Mouse (Mus musculus) adrenal gland, adult (tissue): ENCODE data around the gene C5ar2.

Experiments used
- DNase-seq, 2 experiments: peaks; one replicate each; pipeline ENCODE4 v3.0.0; 2022 to 2023; ENCODE audit warnings: low spot score in 1 of 2; ENCODE audit not compliant: inconsistent age in 2 of 2

Gene C5ar2

GRCm38 (mm10) chr7:16202756-16203504, 41.0 kb downstream of the C5ar2 start:
- no peak for DNase-seq

GRCm38 (mm10) chr7:16201136-16201535, 42.8 kb downstream of the C5ar2 start:
- no peak for DNase-seq

GRCm38 (mm10) chr7:16198540-16198939, 45.4 kb downstream of the C5ar2 start:
- no peak for DNase-seq

GRCm38 (mm10) chr7:16197166-16197565, 46.8 kb downstream of the C5ar2 start:
- no peak for DNase-seq

GRCm38 (mm10) chr7:16196616-16197015, 47.3 kb downstream of the C5ar2 start:
- DNase-seq = no peak

- DNase-seq = no peak
Measured at GRCm38 (mm10) chr7:16193702-16194101, 50.3 kb downstream of the C5ar2 start.

- peak; percentile 63 to 91 for DNase-seq
Measured at GRCm38 (mm10) chr7:16192315-16192714, 51.6 kb downstream of the C5ar2 start.

GRCm38 (mm10) chr7:16187494-16187893, 56.5 kb downstream of the C5ar2 start:
- DNase-seq = no peak
